Mouse (Mus musculus): ENCODE results near the gene Edar.

GRCm38 (mm10) chr10:58594486-58594885 is 81.0 kb downstream of the Edar start:
- no peak for TF ChIP-seq TAL1 (IDR thresholded peaks at IDR 0.05; ENCODE audit: low read length)
- no peak for TF ChIP-seq GATA1 (IDR thresholded peaks at IDR 0.05; ENCODE audit: low read length)
